Mouse (Mus musculus): Measurements from ENCODE around the gene Uts2. TPM values are rescaled to one million over a fixed set of nuclear protein-coding genes. Genes with fewer than 3 reads are reported as not detected.

Uts2 gene
- polyA plus RNA-seq, 1 experiment from 2014 or later = not detected

- Histone ChIP-seq H3K4me1 (replicated peaks) (no peaks in the 10 kb centered on the region), H3K27ac (no peak overlapping the region), H3K4me2 (replicated peaks) (no peak overlapping the region), H3K9me3 (no peaks in the 10 kb centered on the region), H3K9ac (replicated peaks) (no peak overlapping the region), H3K4me3 (replicated peaks) (no peak overlapping the region), H3K36me3 (peaks cover 8% of the 10 kb centered on the region), H3K27me3 (no peaks in the 10 kb centered on the region)
- 48% methylated on average over 6 of the region's 6 CpGs for WGBS
- ATAC-seq = peak; percentile 77
Measured at GRCm38 (mm10) chr4:151027001-151027400, 30.1 kb downstream of the Uts2 start.

GRCm38 (mm10) chr4:151036521-151036920 lies 39.6 kb downstream of the Uts2 start:
- 87% methylated on average over 7 of the region's 7 CpGs for WGBS
- Histone ChIP-seq H3K27me3 (no peaks in the 10 kb centered on the region), H3K4me1 (replicated peaks) (no peaks in the 10 kb centered on the region), H3K9ac (replicated peaks) (no peak overlapping the region), H3K4me3 (replicated peaks) (no peak overlapping the region), H3K36me3 (no peaks in the 10 kb centered on the region), H3K27ac (no peak overlapping the region), H3K9me3 (no peaks in the 10 kb centered on the region), H3K4me2 (replicated peaks) (no peak overlapping the region)
- no peak for ATAC-seq

GRCm38 (mm10) chr4:151037800-151038199 lies 40.9 kb downstream of the Uts2 start:
- no peak for ATAC-seq

GRCm38 (mm10) chr4:151041506-151041905 lies 44.6 kb downstream of the Uts2 start:
- 90% methylated on average over 5 of the region's 5 CpGs for WGBS
- H3K9me3 ChIP-seq = no peaks in the 10 kb centered on the region
- peaks cover 15% of the 10 kb centered on the region for H3K4me1 ChIP-seq (replicated peaks)
- H3K4me2 ChIP-seq (replicated peaks) = no peak overlapping the region
- peaks cover 2% of the 10 kb centered on the region for H3K36me3 ChIP-seq
- H3K4me3 ChIP-seq (replicated peaks) = no peak overlapping the region
- 0 out of 2 replicates have a peak overlapping the region, but pooled peaks have one; percentile 0 for H3K9ac ChIP-seq (replicated peaks)
- H3K27me3 ChIP-seq = peaks cover 17% of the 10 kb centered on the region
- H3K27ac ChIP-seq = no peak overlapping the region
- no peak for ATAC-seq

More at GRCm38 (mm10) chr4:151037800-151038199, 40.9 kb downstream of the Uts2 start:
- no peak overlapping the region for H3K9ac ChIP-seq (replicated peaks)
- no peaks in the 10 kb centered on the region for H3K4me1 ChIP-seq (replicated peaks)
- H3K4me3 ChIP-seq (replicated peaks) = no peak overlapping the region
- H3K27ac ChIP-seq = no peak overlapping the region
- H3K9me3 ChIP-seq = no peaks in the 10 kb centered on the region
- H3K36me3 ChIP-seq = no peaks in the 10 kb centered on the region
- peaks cover 4% of the 10 kb centered on the region for H3K27me3 ChIP-seq
- no peak overlapping the region for H3K4me2 ChIP-seq (replicated peaks)
- WGBS = 92% methylated on average over 11 of the region's 11 CpGs

GRCm38 (mm10) chr4:151043281-151043680 lies 46.4 kb downstream of the Uts2 start:
- WGBS = 41% methylated on average over 5 of the region's 5 CpGs
- Histone ChIP-seq H3K9ac (replicated peaks) (no peak overlapping the region), H3K27ac (no peak overlapping the region), H3K4me1 (replicated peaks) (peaks cover 15% of the 10 kb centered on the region), H3K4me3 (replicated peaks) (no peak overlapping the region), H3K9me3 (no peaks in the 10 kb centered on the region), H3K27me3 (peaks cover 17% of the 10 kb centered on the region), H3K4me2 (replicated peaks) (peak overlapping the region; percentile 77; the same call in 1 of the 2 replicates), H3K36me3 (peaks cover 17% of the 10 kb centered on the region)
- no peak for ATAC-seq

- Histone ChIP-seq H3K9me3 (no peaks in the 10 kb centered on the region), H3K27ac (peak within 1 kb of the TSS; percentile 9; the same call in 1 of the 2 replicates), H3K36me3 (peaks cover 27% of the 10 kb centered on the region), H3K4me2 (replicated peaks) (peak within 1 kb of the TSS; percentile 77), H3K27me3 (peaks cover 17% of the 10 kb centered on the region), H3K9ac (replicated peaks) (peak within 1 kb of the TSS; percentile 56), H3K4me1 (replicated peaks) (peaks cover 15% of the 10 kb centered on the region), H3K4me3 (replicated peaks) (peak within 1 kb of the TSS; percentile 50)
- peak; percentile 98 for ATAC-seq
- WGBS = under 1% methylated on average over 79 of the region's 79 CpGs
Measured at GRCm38 (mm10) chr4:151044037-151044943, 47.4 kb downstream of the Uts2 start, which contains the start of gene Per3. Per3 (minus strand) TSS chr4:151044665.

- Histone ChIP-seq H3K27ac (peak overlapping the region; percentile 0; the same call in 1 of the 2 replicates), H3K9ac (replicated peaks) (peak overlapping the region; percentile 51; the same call in 1 of the 2 replicates), H3K27me3 (peaks cover 17% of the 10 kb centered on the region), H3K4me3 (replicated peaks) (peak overlapping the region; percentile 50), H3K4me1 (replicated peaks) (peaks cover 15% of the 10 kb centered on the region), H3K4me2 (replicated peaks) (peak overlapping the region; percentile 77), H3K9me3 (no peaks in the 10 kb centered on the region), H3K36me3 (peaks cover 35% of the 10 kb centered on the region)
- ATAC-seq = peak; percentile 9
- WGBS = 5% methylated on average over 21 of the region's 21 CpGs
Measured at GRCm38 (mm10) chr4:151044944-151045570, 48.2 kb downstream of the Uts2 start.

GRCm38 (mm10) chr4:151046524-151046923 lies 49.6 kb downstream of the Uts2 start:
- 97% methylated on average over 3 of the region's 3 CpGs for whole genome bisulfite sequencing
- H3K9me3 ChIP-seq = no peaks in the 10 kb centered on the region
- no peak overlapping the region for H3K4me2 ChIP-seq (replicated peaks)
- H3K9ac ChIP-seq (replicated peaks) = no peak overlapping the region
- ATAC-seq = no peak
- H3K27ac ChIP-seq = no peak overlapping the region
- no peak overlapping the region for H3K4me3 ChIP-seq (replicated peaks)
- H3K36me3 ChIP-seq = peaks cover 48% of the 10 kb centered on the region
- H3K4me1 ChIP-seq (replicated peaks) = peaks cover 15% of the 10 kb centered on the region
- peaks cover 17% of the 10 kb centered on the region for H3K27me3 ChIP-seq

- Histone ChIP-seq H3K27ac (no peak overlapping the region), H3K9me3 (no peaks in the 10 kb centered on the region), H3K4me1 (replicated peaks) (peaks cover 3% of the 10 kb centered on the region), H3K9ac (replicated peaks) (no peak overlapping the region), H3K4me2 (replicated peaks) (no peak overlapping the region), H3K4me3 (replicated peaks) (no peak overlapping the region), H3K36me3 (peaks cover 79% of the 10 kb centered on the region), H3K27me3 (no peaks in the 10 kb centered on the region)
- no peak for ATAC-seq
- WGBS = 87% methylated on average over 1 of the region's 1 CpGs
Measured at GRCm38 (mm10) chr4:151051162-151051561, 54.3 kb downstream of the Uts2 start.

Other genes with a start within 250 kb of the Uts2 start
- gene Errfi1, start 143.2 kb upstream of the Uts2 start, polyA plus RNA-seq (2015; fragmentation: Nextera tagmentation; extraction: Ambion mirVana) = 18.7 and 20.1 TPM in 2 replicates
- 373 and 377 TPM in 2 replicates for gene Park7, start 82.7 kb upstream of the Uts2 start, polyA plus RNA-seq (2015; fragmentation: Nextera tagmentation; extraction: Ambion mirVana)
- 0.12 and 0.16 TPM in 2 replicates for gene Tnfrsf9, start 82.5 kb upstream of the Uts2 start, polyA plus RNA-seq (2015; fragmentation: Nextera tagmentation; extraction: Ambion mirVana)
- 2.9 and 3.0 TPM in 2 replicates for gene Per3, start 47.6 kb downstream of the Uts2 start, polyA plus RNA-seq (2015; fragmentation: Nextera tagmentation; extraction: Ambion mirVana)
- gene Vamp3, start 60.9 kb downstream of the Uts2 start, polyA plus RNA-seq (2015; fragmentation: Nextera tagmentation; extraction: Ambion mirVana) = 60.7 and 62.1 TPM in 2 replicates
- 0.22 TPM in 1 of 2 replicates, not detected in the other for gene Gm13090, start 92.5 kb downstream of the Uts2 start, polyA plus RNA-seq (2015; fragmentation: Nextera tagmentation; extraction: Ambion mirVana)

Measured in midbrain, embryonic 13.5 days (tissue).